Mouse (Mus musculus) liver, embryonic 12.5 days (tissue): ENCODE measurements around the gene Iscu. TPM values are rescaled to one million over a fixed set of nuclear protein-coding genes. Genes with fewer than 3 reads are reported as not detected.

ENCODE experiments used
- ATAC-seq: fragments of 200-750 bp; cut with Nextera tagmentation; 2 replicates; pipeline ENCODE4 v1.8.0; 2017; ENCODE audit warnings: moderate number of reproducible peaks, mild to moderate bottlenecking, moderate library complexity
- H3K27ac ChIP-seq: fragments of 300-500 bp; sonication (generic); 2 replicates; pipeline ENCODE4 v1.5.1; 2016; ENCODE audit warnings: mild to moderate bottlenecking
- H3K27me3 ChIP-seq: fragments of 300-500 bp; sonication (generic); replicated peaks from 2 replicates; pipeline ENCODE4 v1.6.1; 2016; ENCODE audit warnings: mild to moderate bottlenecking, moderate library complexity
- H3K36me3 ChIP-seq: fragments of 300-500 bp; sonication (generic); 2 replicates; pipeline ENCODE4 v1.6.1; 2016; ENCODE audit warnings: mild to moderate bottlenecking, moderate library complexity
- H3K4me1 ChIP-seq: fragments of 300-500 bp; sonication (generic); 2 replicates; pipeline ENCODE4 v1.6.1; 2016
- H3K4me2 ChIP-seq: fragments of 300-500 bp; sonication (generic); 2 replicates; pipeline ENCODE4 v1.6.1; 2016; ENCODE audit warnings: mild to moderate bottlenecking, moderate library complexity
- H3K4me3 ChIP-seq: fragments of 300-500 bp; sonication (generic); 2 replicates; pipeline ENCODE4 v1.5.1; 2016; ENCODE audit warnings: mild to moderate bottlenecking, moderate library complexity
- H3K9ac ChIP-seq: fragments of 300-500 bp; sonication (generic); 2 replicates; pipeline ENCODE4 v1.6.1; 2016; ENCODE audit warnings: mild to moderate bottlenecking, moderate library complexity
- H3K9me3 ChIP-seq: fragments of 300-500 bp; sonication (generic); replicated peaks from 2 replicates; pipeline ENCODE4 v1.6.1; 2016; ENCODE audit warnings: mild to moderate bottlenecking, moderate library complexity
- WGBS: fragments of 180-500 bp; shearing (Covaris S2); methylation state at CpG from one replicate; pipeline ENCODE4 v1.1.7; 2016; ENCODE audit not compliant: insufficient replicate concordance; 5-methylcytosine and 5-hydroxymethylcytosine counted together
- polyA plus RNA-seq: library from polyadenylated mRNA; unstranded; fragments of >200 nt; fragmentation: Nextera tagmentation; extraction: Ambion mirVana; gene quantifications from 2 replicates; pipeline ENCODE4 v1.2.1, GENCODE M21; 2016

Gene Iscu
- polyA plus RNA-seq, 1 experiment from 2014 or later = 112 TPM

DNA sequence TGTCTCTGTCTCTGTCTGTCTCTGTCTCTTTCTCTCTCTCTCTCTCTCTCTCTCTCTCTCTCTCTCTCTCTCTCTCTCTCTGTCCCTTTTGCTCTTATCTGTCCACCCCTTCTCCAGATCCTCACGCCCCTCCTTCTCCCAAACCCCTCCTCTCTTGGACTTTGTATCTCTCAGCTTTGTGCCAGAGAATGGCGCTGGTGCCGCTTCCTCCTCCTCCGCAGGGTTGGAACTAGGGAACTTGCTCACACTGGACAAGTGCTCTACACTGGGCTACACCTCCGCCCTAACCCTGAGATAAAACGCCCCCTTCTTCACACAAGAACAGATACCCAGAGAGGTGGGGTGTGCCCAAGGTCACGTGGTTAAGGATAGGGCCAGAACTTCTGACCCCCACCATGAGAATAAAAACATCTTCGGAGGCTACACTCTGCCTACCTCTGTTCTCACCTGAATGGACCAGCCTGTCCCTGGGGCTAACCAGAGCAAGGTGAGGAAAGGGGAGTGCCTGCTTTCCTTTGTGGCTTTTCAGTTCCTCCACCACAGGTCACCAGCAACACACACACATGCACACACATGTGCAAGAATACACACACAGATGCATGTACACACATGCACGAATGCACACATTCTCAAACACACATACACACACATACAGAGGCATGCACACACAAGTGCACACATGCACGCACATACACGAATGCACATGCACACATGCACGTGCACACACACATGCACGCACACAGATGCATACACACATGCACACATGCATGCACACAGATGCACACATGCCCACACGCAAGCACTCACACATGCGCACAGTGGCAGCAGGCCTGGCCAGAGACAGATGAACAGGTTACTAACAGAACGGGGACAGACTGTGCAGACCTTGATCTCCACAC is 18.9 kb downstream of the Iscu start:
- Histone ChIP-seq H3K27ac (no peak overlapping the region), H3K27me3 (no peaks in the 10 kb centered on the region), H3K4me3 (no peak overlapping the region), H3K4me1 (peaks cover 39% of the 10 kb centered on the region), H3K4me2 (no peak overlapping the region), H3K9me3 (no peaks in the 10 kb centered on the region), H3K9ac (no peak overlapping the region), H3K36me3 (no peaks in the 10 kb centered on the region)
- ATAC-seq = 0 out of 2 replicates have a peak, but pooled peaks have one; percentile 13
- 54% methylated on average over 16 of the region's 16 CpGs for WGBS

GRCm38 (mm10) chr5:113796401-113797148 is 24.0 kb downstream of the Iscu start:
- 2% methylated on average over 13 of the region's 13 CpGs for WGBS
- Histone ChIP-seq H3K4me2 (peak overlapping the region; percentile 32), H3K9me3 (no peaks in the 10 kb centered on the region), H3K36me3 (no peaks in the 10 kb centered on the region), H3K27me3 (peaks cover 32% of the 10 kb centered on the region), H3K9ac (no peak overlapping the region), H3K4me3 (no peak overlapping the region), H3K27ac (peak overlapping the region; percentile 46), H3K4me1 (peaks cover 33% of the 10 kb centered on the region)
- no peak for ATAC-seq

DNA sequence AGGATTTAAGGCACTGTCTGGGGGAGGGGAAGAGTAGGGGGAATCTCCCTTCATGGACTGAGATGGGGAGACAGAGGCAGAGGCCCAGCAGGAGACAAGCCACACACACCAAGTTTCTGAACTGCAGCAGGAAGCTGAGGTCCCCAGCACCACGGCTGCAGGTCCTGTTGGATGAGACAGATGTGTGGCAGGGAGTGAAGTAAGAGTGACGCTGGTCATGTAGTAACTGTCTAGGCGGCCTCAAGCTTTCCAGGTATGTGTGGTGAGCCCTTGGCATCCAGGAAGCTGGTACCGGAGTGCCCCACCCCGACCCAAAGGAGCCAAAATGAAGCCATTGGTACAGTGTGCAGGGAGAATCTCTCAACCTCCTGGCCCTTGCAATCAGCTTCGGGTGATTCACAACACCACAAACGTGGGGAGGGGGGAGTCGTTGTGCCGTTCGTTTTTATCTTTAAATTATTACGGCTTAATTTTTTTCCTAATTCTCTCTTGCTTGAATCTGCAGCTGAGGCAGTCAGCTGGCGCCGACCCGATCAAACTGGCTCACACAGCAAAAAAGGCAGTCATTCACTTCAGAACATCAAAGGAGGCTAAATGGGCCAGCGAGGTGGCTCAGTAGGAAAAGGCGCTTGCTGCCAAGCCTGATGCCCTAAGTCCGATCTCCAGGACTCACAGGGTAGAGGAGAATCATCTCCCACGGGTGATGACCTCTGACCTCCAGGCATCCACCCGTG is 24.8 kb downstream of the Iscu start:
- Histone ChIP-seq H3K27me3 (peaks cover 32% of the 10 kb centered on the region), H3K9ac (no peak overlapping the region; the same call in 1 of the 2 replicates), H3K4me2 (peak overlapping the region; percentile 32), H3K9me3 (no peaks in the 10 kb centered on the region), H3K4me3 (no peak overlapping the region), H3K36me3 (no peaks in the 10 kb centered on the region), H3K27ac (peak overlapping the region; percentile 38; the same call in 1 of the 2 replicates), H3K4me1 (peaks cover 26% of the 10 kb centered on the region)
- no peak for ATAC-seq
- 26% methylated on average over 19 of the region's 19 CpGs for WGBS

DNA sequence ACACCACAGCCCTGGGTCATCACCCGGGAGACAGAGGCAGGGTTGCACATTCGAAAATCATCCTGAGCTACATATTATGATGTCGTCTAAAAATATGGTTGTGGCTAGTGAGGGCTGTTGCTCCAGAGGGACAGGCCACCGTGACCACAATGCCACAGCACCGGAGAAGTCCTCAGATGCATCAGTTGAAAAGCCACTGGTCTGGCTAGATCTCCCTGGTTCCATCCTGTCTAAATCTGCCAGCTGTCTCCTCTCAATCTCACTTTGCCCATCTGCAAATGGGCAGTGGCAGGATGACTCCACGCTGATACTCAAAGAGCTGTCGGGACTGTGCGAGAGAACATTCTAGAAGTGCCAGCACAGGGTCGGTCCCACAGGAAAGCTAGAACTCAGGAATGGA is 26.0 kb downstream of the Iscu start:
- H3K36me3 ChIP-seq = no peaks in the 10 kb centered on the region
- WGBS = 46% methylated on average over 9 of the region's 9 CpGs
- H3K4me3 ChIP-seq = no peak overlapping the region
- peaks cover 24% of the 10 kb centered on the region for H3K4me1 ChIP-seq
- H3K27ac ChIP-seq = no peak overlapping the region
- ATAC-seq = no peak
- peaks cover 32% of the 10 kb centered on the region for H3K27me3 ChIP-seq
- no peak overlapping the region for H3K9ac ChIP-seq
- peak overlapping the region; percentile 36; the same call in 1 of the 2 replicates for H3K4me2 ChIP-seq
- no peaks in the 10 kb centered on the region for H3K9me3 ChIP-seq

DNA sequence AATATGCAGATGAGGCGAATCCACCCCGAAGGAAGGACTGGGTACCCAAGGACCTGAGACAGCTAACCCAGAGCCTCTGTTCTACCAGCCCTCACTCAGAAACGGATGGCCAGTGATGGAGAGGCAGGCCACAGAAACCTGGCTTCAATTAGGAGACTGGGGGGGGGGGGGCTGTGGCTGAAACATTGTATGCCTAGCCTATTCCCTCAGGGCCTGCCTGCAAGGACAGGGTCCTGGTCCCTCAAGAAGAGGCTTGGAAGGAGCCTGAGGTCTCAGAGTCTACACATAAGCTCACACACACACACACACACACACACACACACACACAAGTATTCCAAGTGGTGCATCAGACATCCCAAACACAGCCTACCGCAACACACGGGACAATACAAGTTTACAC is 27.1 kb downstream of the Iscu start:
- Histone ChIP-seq H3K4me1 (peaks cover 32% of the 10 kb centered on the region), H3K9me3 (no peaks in the 10 kb centered on the region), H3K9ac (no peak overlapping the region), H3K36me3 (no peaks in the 10 kb centered on the region), H3K4me2 (peak overlapping the region; percentile 36), H3K4me3 (peak overlapping the region; percentile 26; the same call in 1 of the 2 replicates), H3K27me3 (peaks cover 32% of the 10 kb centered on the region), H3K27ac (no peak overlapping the region)
- ATAC-seq = no peak
- WGBS = 60% methylated on average over 5 of the region's 5 CpGs

DNA sequence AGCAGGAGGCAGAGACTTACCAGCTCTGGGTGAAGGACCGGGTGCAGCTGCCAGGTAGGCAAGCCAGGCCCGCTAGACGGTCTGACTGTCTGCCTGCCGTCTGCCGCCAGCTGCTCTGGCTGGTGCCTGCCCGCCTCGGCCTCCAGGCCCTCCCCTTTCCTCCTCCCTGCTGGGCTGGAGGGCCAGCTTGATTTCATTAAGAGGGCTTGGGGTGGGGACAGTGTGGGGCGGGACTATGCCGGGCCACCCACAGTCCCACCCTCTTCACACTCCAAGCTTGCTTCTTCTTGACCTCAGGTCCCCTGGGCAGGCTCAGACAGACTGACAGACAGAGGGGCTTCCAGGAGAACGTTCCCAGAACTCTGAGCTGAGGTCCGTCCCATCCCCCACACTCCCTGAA is 27.7 kb downstream of the Iscu start, which contains the start of gene Tmem119:
Tmem119 (minus strand) TSS at position 237 of the 400 bp plus-strand sequence.
- Histone ChIP-seq H3K4me1 (peaks cover 32% of the 10 kb centered on the region), H3K27me3 (peaks cover 32% of the 10 kb centered on the region), H3K27ac (no peak within 1 kb of the TSS), H3K4me2 (peak within 1 kb of the TSS; percentile 36), H3K36me3 (no peaks in the 10 kb centered on the region), H3K9me3 (no peaks in the 10 kb centered on the region), H3K4me3 (peak within 1 kb of the TSS; percentile 26; the same call in 1 of the 2 replicates), H3K9ac (no peak within 1 kb of the TSS; the same call in 1 of the 2 replicates)
- ATAC-seq = peak; percentile 59
- WGBS = 2% methylated on average over 11 of the region's 11 CpGs

- H3K36me3 ChIP-seq = no peaks in the 10 kb centered on the region
- H3K27ac ChIP-seq = no peak overlapping the region
- no peak overlapping the region for H3K4me3 ChIP-seq
- H3K9ac ChIP-seq = no peak overlapping the region
- WGBS = 46% methylated on average over 7 of the region's 7 CpGs
- peaks cover 30% of the 10 kb centered on the region for H3K27me3 ChIP-seq
- no peak for ATAC-seq
- H3K4me1 ChIP-seq = peaks cover 24% of the 10 kb centered on the region
- no peaks in the 10 kb centered on the region for H3K9me3 ChIP-seq
- no peak overlapping the region for H3K4me2 ChIP-seq
Observed at GRCm38 (mm10) chr5:113804395-113804966, 31.9 kb downstream of the Iscu start.

GRCm38 (mm10) chr5:113805301-113805700 is 32.8 kb downstream of the Iscu start:
- Histone ChIP-seq H3K27ac (no peak overlapping the region), H3K4me2 (no peak overlapping the region), H3K4me1 (peaks cover 21% of the 10 kb centered on the region), H3K36me3 (no peaks in the 10 kb centered on the region), H3K9me3 (no peaks in the 10 kb centered on the region), H3K9ac (no peak overlapping the region), H3K27me3 (peaks cover 21% of the 10 kb centered on the region), H3K4me3 (no peak overlapping the region)
- 73% methylated on average over 9 of the region's 9 CpGs for WGBS
- ATAC-seq = no peak

GRCm38 (mm10) chr5:113806414-113806813 is 33.9 kb downstream of the Iscu start:
- no peak for ATAC-seq
- no peak overlapping the region for H3K27ac ChIP-seq

GRCm38 (mm10) chr5:113807712-113808111 is 35.2 kb downstream of the Iscu start:
- Histone ChIP-seq H3K4me1 (peaks cover 18% of the 10 kb centered on the region), H3K9ac (no peak overlapping the region), H3K27ac (no peak overlapping the region), H3K9me3 (peaks cover 5% of the 10 kb centered on the region; the same call in 1 of the 2 replicates), H3K27me3 (peaks cover 19% of the 10 kb centered on the region), H3K4me2 (no peak overlapping the region), H3K36me3 (no peaks in the 10 kb centered on the region), H3K4me3 (no peak overlapping the region)
- WGBS = 55% methylated on average over 9 of the region's 9 CpGs
- no peak for ATAC-seq

More at GRCm38 (mm10) chr5:113806414-113806813, 33.9 kb downstream of the Iscu start:
- Histone ChIP-seq H3K4me3 (no peak overlapping the region), H3K4me2 (no peak overlapping the region), H3K9me3 (peaks cover 2% of the 10 kb centered on the region; the same call in 1 of the 2 replicates), H3K36me3 (no peaks in the 10 kb centered on the region), H3K4me1 (peaks cover 18% of the 10 kb centered on the region), H3K9ac (no peak overlapping the region), H3K27me3 (peaks cover 18% of the 10 kb centered on the region)
- WGBS = 12% methylated on average over 10 of the region's 10 CpGs

DNA sequence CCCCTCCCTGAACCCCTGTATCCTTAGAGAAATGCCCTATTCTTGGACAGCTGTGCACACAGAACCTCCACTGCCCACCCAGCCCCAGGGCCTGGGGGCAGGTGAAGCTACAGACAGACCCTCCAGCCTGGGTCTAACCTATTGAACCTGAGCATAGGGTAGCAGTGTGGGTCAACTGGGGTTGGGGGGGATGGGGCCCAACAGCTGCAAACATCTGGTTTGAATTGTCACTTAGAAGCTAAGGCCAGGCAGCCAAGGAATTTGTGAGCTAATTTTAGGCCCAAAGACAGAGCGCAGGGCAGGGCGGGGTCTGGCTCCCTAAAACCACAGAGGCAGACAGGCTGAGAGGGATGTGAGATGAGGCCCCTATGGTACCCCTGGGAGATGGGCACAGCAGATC is 35.6 kb downstream of the Iscu start:
- peaks cover 18% of the 10 kb centered on the region for H3K4me1 ChIP-seq
- H3K9ac ChIP-seq = no peak overlapping the region
- no peak for ATAC-seq
- no peak overlapping the region for H3K27ac ChIP-seq
- H3K4me3 ChIP-seq = no peak overlapping the region
- no peaks in the 10 kb centered on the region for H3K36me3 ChIP-seq
- H3K27me3 ChIP-seq = peaks cover 24% of the 10 kb centered on the region
- 34% methylated on average over 2 of the region's 2 CpGs for WGBS
- peaks cover 5% of the 10 kb centered on the region; the same call in 1 of the 2 replicates for H3K9me3 ChIP-seq
- no peak overlapping the region for H3K4me2 ChIP-seq
